Mouse (Mus musculus) lung, adult 18-20 months (tissue): Measurements from ENCODE around the gene Gabrr3.
"Not testable (repeated sequence)": the region's sequence is repeated elsewhere in the genome, so short reads cannot be mapped to it uniquely, and the experiment has no call there.

Experiments used
- DNase-seq, 2 experiments: peaks; one replicate each; pipeline ENCODE4 v3.0.0; 2022; ENCODE audit warnings: mixed read lengths in 2 of 2

The Gabrr3 gene

DNA sequence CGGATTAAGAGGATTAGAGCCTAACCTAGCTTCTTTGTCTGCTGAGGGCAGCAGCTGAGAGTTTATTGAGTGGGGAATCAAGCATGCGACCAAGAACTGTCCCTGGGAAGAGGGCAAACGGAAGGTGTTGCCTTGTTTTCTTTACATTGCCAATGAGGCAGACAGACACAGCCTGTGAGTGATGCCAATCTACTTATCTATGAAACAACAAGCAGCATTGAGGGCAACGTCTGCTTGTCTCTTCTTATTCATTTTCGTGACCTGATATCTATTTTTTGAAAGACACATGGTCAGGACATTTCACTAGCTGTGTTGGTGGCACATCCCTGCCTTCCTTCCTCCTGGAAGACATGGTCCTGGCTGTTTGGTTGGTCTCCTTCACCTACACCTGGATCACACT is at the start of gene Gabrr3:
TSS of gene Gabrr3 (plus strand) at position 301 of the 400 bp plus-strand sequence.
- no peak for DNase-seq

DNA sequence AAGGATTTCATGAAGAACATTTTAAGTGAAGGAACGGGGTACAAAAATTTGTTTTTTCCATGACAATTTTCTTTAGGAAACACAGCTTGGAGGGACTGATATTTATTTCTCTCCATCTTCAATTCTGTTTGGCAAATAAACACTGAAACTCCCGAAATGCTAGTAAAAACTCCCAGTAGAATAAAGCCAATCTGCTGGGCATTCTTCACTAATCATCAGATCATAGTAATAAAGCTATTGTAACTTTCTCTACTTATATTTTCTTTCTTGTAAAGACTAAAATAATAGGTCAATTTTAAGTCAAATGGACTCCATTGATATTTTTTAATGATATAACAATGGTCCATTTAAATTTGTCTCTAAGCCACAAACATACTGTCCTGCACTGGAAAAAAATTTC is 43.2 kb upstream of the Gabrr3 start, which contains the start of gene Olfr209:
TSS of gene Olfr209 (minus strand) at position 101 of the 400 bp plus-strand sequence.
- no peak for DNase-seq

DNA sequence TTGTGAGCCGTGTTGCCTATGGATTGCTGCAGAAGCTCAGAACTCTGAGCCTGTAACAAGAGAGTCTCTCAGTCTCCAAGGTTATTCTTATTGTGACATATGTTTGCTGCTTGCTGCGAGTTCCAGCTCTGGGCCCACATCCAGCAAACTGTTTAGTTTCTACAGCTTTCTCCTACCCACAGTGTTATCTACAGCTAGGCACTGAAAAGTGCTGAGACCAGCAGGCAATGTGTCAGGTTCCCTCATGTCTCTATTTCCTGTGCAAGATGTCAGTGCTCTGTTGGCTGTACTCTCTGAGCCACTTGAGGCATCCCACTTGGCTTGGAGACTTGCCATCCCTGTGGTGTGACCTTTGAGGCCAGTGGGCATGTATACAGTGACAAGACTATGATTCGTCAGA is 13.8 kb upstream of the Gabrr3 start:
- DNase-seq = no peak

DNA sequence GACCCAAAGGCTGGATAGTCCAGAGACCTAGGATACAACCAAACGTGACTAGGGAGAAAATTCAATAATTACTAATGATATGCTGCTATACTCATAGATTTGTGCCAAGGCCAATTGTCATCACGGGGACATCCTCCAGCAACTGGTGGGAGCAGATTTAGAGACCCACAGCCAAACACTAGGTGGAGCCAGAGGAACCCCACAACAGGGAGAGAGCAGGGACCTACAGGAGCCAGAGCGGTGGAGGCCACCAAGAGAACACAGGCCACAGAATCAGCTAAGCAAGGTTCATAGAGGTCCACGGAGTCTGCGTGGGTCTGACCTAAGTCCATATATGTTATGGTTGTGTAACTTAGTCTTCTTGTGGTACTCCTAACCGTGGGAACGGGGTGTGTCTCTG is 6.0 kb upstream of the Gabrr3 start:
- no peak for DNase-seq

DNA sequence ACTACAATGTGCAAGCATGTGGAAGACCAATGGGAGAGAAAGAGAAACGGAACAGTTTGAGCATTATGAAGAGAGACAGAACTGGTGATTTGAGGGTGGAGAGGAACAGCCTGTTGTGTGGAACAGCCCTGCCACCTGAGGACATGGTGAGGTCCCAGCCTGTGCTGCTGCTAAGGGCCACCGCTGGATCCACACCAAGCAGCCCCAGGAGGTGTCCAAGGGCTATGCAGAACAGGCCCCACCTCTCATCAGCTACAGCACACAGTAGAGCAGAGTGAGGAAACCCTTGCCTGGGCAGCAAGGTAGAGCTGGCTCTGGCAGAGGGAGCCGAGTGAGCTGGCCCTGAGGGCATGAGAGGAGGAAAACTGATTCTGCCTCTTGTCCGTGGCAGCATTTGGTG is 5.1 kb upstream of the Gabrr3 start:
- no peak for DNase-seq

DNA sequence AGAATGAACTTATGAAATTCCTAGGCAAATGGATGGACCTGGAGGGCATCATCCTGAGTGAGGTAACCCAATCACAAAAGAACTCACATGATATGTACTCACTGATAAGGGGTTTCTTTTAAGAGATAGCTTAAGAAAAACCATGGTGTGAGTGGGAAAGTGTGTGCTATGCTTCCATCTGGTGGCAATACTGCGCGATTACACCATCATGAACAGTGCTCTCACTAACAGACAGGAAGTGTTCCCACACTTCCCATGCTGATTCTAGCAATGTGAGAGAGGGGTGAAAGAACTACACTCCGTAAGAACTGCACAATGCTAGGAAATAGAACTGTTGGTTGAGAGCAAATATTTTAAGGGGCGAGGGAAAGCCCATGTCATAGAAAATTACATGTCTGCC is 3.4 kb upstream of the Gabrr3 start:
- DNase-seq = no peak

DNA sequence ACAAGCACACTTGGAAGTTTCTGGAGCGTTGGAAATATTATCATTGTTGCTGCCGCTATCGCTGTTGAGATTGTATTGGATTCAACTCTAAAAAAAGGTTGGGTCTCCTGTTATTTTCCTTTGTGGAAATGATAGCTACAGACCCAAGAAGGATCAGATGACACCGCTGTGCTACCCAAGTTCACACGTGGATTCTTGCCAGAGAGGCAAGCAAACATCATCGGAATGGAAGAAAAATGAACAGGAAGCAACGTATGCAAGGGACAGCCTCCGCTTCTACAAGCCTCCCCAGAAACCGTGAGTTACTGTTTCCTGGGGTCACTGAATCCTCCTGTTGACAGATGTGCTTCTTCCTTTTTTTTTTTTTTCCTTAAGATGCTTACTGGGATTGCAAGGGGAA is 2.3 kb upstream of the Gabrr3 start:
- DNase-seq = no peak

DNA sequence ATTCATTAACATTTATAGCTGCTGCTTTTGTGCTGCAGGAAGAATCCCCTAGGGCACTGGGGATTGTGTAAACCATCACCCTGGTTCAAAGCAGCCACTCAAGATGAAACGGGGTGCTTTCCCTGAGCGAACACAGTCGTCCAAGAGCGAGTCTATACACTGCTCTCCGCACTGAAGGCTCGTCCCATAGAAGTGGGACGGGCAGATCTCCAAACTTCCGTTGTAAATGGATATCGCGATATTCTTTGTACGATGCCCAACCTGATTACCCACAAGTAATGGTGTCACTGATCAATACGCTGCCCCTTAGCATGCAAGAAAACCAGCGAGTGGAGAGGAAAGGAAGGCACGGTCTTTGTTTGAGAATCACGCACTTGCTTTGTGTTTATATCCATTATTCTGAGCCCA is 2.2 kb downstream of the Gabrr3 start:
- no peak for DNase-seq

DNA sequence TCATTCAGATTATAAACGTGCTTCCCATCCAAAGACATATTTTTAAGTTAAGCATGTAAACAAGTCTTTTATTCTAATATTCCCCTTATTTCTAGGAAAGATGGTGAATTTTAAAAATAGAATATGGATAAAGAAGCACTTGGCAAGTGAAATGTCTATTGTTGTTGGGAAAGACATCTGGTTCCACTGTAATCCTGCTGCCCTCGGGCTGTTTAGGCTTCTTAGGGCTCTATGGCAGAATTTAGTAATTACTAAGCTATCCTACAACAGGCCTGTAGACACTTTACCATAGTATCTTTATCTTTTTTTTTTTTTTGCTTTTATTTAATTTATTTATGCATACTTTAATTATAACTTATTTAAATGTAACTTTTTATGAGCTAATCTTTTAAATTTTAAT is 2.7 kb downstream of the Gabrr3 start:
- no peak for DNase-seq

DNA sequence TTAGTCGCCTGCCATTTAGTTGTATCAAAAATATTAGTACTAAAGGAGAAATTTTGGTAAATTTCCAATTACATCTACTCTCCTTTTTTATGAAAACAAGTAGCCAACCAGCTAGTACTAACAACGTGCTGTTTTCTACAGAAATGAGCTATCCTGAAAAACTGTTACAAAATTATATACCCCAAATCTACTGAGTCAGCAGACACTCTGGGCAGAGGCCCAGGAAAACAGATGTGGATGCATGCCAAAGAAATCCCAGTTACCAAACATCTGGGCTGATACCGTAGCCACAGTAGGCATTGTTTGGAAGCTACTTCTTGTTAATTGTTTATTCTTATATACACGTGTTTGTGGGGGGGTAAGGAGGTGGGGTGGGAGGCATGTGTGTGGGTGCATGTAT is 6.3 kb downstream of the Gabrr3 start:
- no peak for DNase-seq

DNA sequence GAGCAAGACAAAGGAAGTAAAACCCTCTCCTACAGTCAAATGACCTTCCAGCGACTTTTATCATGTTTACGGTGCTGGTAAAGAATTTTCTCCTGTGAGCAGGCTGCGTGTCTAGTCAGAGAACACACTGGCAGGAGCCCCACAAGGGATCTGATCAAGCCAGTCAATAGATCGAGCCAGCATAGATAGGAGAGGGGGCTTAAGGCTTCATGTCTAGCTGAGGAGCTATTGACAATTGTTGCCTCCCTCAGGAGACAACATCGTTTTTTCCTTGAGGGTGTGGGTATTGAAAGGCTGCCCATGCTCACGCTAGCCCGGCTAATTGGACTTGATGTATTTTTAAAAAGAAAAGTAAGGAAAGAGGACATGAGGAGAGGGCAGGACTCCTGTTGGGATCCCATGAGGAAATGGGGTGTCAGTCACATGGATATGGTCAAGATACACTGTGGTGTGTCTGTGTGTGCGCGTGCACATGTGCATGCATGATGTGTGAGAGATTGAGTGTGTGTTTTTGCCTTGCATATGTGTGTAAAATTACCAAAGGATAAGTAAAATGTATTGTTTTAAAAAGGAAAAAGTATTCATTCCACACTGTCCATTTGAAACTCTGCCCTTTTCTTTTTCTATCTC is 13.2 kb downstream of the Gabrr3 start:
- no peak for DNase-seq

DNA sequence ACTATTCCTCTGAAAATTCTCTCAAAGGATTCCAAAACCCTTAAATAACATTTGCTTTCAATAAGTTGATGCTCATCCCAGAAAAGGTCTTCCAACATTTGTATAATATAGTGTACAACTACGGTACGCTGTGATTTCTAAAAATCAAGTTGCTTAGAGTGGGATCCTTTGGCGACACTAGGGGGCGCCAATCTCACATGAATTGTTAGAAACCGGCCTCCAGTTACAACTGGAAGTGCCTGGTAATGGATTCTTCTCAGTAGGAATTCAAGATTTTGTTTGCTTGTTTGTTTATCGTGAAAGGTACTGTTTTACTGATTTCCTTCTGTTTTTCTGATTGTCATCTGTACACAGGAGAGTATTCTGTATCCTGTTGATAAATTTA is 13.7 kb downstream of the Gabrr3 start:
- DNase-seq = peak; percentile 38 to 53

DNA sequence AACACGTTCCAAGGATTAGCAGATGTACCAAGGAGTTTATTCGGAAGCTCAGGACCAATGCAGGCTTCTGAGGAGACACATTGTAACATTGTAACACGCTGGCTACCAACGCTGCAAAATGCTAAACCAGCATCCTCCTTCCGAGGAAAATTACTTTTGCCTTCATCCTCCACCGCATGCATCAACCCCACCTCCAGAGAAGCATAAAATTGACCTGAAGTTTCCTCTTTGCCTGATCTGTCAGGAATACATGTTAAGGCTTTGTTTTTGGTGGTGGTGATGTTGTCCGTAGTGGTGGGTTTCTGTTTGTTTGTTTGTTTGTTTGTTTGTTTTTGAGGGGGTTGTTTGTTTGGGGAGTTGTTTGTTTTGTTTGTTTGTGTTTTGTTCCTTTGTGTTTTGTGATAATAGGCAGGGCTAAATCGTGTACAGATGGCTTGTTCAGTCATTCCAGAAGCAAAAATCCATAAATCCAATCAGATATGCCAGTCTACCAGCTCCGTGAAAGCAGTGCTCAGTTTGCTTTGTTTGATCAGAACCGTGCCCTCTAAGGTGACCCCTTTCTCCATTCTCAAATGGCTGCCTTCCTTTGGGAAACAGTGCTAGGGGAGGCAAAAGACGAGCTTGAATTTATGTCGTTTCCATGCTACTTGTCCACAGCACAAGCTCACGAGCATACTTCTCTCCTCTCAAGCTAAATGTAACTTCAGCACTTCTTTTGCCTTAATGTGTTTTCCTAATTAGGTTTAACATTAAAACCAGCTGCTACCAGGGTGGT is 14.6 kb downstream of the Gabrr3 start:
- no peak for DNase-seq

DNA sequence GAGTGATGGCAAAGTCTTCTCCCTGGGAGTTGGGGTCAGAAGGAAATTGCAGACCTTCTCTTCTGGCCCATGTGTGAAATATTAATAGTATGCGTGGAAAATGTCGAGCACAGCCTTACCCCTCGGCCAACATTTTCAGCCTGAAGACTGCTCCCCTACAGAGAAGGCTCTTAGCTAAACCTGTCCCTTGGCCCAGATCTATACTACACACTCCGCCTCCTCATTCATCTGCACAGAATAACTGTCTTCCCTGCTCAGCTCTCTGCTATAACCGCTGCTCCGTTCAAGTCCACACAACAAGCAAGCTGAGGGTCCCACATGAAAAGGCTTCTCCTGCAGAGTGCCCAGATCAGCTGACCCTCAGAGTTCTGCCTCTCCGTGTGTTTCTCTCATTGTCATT is 20.8 kb downstream of the Gabrr3 start:
- no peak for DNase-seq

DNA sequence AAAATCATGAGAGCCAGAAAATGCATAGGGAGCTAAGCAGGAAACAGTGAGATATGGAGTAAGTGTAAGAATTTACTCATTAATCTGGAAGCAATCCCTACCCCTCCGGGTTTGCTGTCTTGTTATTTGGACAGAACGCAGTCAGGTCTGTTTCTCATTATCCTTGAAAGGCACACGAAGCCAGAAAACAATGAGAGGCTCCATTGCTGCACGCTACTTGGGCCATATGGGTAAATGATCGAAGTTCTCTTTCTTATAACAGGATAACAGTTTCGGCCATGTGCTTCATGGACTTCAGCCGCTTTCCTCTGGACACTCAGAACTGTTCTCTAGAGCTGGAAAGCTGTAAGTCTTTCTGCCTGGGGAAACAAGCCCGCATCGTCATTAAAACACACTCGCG is 26.0 kb downstream of the Gabrr3 start:
- DNase-seq = no peak

DNA sequence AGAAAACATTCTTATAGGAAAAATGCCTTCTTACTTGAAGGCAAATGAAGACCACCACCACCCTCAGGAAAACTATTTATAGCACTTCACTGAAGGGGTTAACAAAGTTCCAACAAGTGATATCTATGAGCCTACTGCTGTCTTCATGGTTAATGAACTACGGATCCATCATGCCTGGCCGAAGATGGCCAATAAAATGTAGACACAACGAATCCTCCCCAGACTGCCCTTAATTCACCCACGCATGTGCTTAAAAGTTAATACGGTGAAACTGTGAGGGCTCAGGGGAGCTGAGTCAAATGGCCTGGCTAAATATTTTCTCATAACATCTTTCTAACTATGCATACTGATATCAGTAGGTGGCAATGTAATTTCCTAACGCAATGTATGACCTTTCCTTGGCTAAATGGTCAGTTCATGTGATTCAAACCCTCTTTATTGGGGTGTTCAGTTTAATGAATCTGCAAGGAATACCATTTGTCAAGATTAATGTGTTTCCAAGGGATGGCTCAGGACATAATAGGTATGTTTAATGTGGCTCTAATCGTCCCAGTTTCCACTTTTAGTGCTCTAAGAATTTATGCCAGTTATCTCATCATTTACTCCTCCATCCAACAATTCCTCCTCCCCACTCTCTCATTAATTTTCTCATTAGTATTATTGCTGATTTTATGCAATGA is 37.9 kb downstream of the Gabrr3 start:
- no peak for DNase-seq

DNA sequence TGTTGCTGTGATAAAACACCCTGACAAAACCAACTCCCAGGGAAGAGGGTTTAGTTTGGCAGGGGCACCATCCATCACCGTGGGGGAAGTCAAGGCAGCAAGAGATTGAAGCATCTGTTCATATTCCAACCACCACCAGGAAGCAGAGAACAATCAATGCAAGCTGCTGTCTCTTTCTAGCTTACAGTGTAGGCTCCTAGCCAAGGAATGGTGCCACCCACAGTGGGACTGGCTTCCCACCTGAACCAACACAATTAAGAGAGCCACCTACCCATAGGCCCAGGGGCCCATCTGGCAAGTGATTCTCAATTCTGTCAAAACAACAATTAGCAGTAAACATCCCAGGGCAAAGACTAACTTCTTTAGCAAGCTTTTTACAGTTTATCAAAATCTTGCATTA is 41.0 kb downstream of the Gabrr3 start:
- no peak for DNase-seq

DNA sequence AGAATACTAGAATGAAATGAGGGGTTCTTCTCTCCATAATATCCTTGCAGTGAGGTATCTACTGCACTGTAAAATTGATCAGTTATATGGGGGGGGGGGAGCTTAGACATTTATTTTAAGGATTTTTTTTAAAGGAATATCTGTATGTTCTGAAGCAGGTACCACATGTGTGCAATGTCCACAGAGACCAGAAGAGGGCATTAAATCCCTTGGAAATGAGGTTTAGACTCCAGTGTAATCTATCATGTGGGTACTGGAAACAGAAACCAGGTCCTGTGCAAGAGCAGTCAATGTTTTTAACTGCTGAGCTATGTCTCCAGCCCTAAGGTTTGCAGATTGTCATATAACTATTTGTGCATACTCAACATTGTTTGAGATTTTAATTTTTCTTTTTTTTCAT is 42.0 kb downstream of the Gabrr3 start:
- DNase-seq = no peak

DNA sequence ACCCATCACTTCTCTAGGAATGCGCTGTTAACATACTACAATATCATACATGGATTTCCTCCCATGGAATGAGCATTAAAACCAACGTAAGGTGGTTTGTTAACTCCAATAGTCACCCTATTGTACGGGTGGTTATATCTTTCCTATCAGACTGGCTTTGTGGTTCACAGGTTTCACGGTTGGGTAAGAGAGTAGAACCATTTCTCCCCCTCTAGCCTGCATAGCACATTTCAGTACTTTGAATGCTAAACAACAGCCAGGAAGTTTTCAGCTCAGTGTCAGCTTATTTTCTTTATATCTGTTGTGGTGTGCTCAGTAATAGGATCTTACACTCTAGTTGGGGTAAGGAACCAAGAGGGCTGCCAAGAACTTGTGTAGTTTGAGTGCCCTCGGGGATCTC is 44.7 kb downstream of the Gabrr3 start:
- DNase-seq = no peak

DNA sequence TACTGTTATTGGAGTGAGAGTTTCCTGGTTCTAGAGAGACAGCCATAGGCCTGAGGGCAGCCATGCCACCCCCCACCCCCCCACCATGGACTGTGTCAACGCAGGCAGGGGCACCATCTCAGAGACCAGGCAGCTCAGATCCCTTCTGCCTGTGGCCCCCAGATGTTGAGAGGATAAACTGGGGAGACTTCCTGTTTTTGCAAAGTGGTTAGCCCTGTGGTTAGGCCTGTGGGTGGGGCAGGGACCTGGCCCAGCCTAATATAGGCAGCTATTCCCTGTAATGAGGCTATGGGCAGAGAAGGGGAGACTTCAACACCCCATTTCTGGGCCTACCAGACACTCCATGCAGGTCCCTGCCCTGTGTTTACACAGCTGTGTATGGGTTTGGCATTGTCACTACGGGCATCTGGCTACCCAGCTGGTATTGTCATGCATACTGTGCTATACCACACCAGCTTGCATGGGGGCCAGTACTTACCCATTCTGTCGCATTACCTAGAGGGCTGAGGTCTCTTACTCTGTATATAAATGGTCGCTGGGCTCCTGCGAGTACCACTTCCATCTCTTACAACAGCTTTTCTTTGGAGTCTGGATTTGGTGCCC is 52.2 kb downstream of the Gabrr3 start:
- not testable (repeated sequence) for DNase-seq

DNA sequence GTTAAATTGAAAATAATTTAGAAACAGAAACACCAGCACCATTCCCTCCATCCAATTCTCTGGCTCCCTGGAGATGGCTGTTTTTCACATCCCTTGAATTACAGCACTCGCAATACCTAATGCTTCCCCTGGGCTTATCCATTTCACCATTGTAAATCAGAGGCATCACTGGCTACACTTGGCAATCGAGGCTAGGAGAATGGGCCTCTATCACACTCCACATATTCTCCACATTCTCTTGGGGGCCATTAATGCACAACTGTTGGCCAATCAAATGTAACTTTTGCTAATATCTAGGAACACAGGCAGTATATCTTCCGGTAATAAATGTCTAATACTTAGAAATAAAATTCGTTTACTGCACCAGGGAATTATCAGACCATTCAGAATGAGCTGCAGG is 56.4 kb downstream of the Gabrr3 start:
- DNase-seq = no peak

DNA sequence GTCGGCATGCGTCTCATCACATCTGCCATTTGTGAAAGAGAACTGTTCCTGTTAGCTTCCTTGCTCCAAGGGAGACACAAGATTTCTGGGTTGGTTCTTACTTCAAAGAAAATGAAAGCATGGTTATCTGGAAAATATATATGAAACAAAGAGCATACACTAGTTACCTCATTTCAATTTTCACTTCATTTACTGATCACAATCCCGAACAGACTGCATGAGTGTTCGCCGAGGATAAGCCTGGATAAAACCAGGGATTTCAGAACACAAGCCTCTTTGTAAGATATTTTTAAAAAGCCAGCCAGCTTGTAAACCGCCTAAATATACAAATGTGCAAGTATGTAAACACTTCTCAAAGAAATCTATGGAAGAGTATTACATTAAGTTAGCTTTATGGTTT is 56.8 kb downstream of the Gabrr3 start:
- no peak for DNase-seq

DNA sequence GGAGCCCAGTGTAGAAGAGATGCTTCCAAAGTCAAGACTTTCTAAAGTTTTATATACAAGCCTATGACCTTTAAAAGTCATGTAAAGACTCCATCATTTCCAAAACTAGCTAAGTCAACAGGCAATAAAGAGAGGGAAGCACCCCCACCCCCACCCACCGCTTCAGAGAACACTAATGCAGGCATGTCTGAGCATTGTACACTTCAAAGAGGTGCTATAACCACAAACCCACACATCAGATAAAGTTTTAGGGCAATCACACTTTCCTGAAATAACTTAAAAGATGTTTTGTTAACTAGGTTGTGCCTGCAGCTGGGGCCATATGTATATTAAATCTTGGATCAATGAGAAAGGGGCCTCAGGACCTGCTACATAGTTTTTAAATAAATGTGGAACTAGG is 62.7 kb downstream of the Gabrr3 start:
- DNase-seq = no peak
